Mouse (Mus musculus): ENCODE data around the gene Piwil4.

Piwil4 gene

GRCm38 (mm10) chr9:14740151-14740924, at the start of gene Piwil4:
TSS of gene Piwil4 (minus strand) at chr9:14740733.
- no peak for DNase-seq (ENCODE audit: low spot score)

DNA sequence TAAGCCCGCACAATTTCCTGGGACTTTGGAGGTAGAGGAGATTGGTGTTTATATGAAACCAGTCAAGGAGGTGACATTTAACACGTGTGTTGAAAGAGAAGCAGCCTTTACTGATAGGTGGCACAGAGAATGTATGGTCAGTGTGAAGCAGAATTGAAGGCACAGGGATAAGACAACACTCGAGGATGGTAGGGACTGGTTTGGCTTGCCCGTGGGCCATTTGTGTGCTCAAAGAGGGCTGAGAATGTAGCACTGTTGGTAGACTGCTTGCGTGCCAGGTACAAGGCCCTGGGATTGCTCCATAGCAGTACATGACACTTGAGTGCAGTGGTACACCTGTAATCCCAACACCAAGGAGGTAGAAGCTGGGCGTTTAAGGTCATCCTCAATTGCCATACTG, 46.8 kb upstream of the Piwil4 start:
- no peak for DNase-seq (ENCODE audit: low spot score)

DNA sequence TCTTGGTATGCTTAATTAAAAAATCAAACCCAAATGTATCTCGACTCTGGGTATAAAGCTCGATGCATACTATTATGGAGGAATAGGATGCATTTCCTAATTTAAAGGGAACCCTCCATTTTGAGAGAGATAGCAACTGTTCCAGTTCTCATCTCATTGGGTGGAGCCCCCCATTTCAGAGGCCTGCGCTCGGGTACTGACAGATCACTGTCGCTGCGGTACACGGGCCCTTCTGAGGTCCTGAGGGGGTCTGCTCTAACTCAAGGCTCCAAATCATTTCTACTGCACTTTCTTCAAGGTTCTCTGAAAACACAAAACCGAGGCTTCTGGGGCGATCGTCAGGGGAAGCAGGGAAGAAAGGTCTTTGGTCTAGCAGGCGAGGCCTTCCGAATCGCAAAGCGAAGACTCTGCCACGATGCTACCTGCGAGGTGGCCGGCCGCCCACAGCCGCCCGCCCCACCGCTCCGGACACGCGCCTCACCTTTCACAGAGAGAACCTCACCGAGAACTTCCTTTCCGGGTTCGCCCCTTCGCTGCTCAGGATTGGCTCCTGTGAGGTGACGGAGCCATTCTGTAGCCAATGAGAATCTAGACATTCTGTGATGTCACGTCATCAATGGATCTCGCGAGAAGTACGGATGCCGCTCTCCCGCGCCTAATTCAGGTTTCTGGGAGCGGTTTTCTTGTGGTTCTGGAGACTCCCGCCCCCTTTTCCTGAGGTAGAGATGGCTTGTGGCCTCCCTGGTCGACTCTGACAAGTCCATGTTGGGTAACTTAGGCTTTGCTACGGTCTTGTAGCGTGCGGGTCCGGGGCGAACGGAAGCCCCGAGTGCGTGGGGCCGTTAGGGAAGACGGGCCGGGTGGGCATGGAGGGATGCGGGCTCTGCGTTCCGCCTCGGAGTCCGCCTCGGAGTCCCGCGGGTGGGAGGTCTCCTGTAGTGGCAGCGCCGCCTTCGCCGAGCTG, 43.8 kb upstream of the Piwil4 start, which contains the start of the genes Mre11a and Ankrd49:
Mre11a (plus strand) TSS at position 616 of the 964 bp plus-strand sequence.
Ankrd49 (minus strand) TSS at position 818 of the 964 bp plus-strand sequence.
- DNase-seq (ENCODE audit: low spot score): peak; percentile 96

GRCm38 (mm10) chr9:14778341-14778740, 37.8 kb upstream of the Piwil4 start:
- no peak for DNase-seq (ENCODE audit: low spot score)

- DNase-seq (ENCODE audit: low spot score): no peak
Measured at GRCm38 (mm10) chr9:14773813-14774212, 33.3 kb upstream of the Piwil4 start.

GRCm38 (mm10) chr9:14772074-14772473, 31.5 kb upstream of the Piwil4 start:
- no peak for DNase-seq (ENCODE audit: low spot score)

- no peak for DNase-seq (ENCODE audit: low spot score)
Measured at GRCm38 (mm10) chr9:14770803-14771471, 30.4 kb upstream of the Piwil4 start, which contains the start of gene 1700012B09Rik. TSS of gene 1700012B09Rik (minus strand) at chr9:14771030.

- no peak for DNase-seq (ENCODE audit: low spot score)
Measured at GRCm38 (mm10) chr9:14769811-14770210, 29.3 kb upstream of the Piwil4 start.

DNA sequence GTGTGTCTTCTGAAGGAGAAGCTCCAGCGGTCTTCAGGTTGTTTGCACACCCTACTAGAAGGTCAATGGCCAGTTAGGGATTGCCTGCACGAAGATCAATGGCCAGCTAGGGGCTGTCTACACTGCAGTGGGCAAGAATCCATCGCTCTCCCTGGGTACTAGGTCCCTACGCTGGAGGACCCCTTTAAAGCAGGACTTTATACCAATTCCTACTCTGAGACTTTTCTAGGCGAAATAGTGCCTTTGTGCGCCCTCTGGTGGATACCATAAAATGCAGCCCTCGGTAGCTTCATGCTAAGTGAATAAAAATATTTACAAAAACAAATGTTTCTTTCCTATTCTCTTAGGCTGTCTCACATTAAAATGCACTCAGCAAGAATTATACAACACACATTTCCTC, 24.2 kb upstream of the Piwil4 start:
- no peak for DNase-seq (ENCODE audit: low spot score)

DNA sequence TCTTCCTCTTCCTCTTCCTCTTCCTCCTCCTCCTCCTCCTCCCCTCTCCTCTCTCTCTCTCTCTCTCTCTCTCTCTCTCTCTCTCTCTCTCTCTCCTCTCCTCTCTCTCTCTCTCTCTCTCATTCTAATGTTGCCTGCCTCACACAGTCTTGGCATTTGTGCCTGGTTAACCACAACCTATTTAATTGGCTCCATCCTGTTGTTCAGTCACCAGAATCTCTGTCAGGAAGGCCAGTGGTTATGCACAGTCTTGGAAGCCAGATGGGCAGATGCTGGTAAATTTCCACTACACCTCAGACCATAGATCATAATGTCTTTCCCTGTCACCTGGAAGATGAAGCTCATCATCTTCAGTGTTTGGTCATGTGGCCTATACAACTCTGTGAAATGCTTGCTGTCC, 18.7 kb upstream of the Piwil4 start:
- no peak for DNase-seq (ENCODE audit: low spot score)

GRCm38 (mm10) chr9:14758590-14758989, 18.1 kb upstream of the Piwil4 start:
- no peak for DNase-seq (ENCODE audit: low spot score)

DNA sequence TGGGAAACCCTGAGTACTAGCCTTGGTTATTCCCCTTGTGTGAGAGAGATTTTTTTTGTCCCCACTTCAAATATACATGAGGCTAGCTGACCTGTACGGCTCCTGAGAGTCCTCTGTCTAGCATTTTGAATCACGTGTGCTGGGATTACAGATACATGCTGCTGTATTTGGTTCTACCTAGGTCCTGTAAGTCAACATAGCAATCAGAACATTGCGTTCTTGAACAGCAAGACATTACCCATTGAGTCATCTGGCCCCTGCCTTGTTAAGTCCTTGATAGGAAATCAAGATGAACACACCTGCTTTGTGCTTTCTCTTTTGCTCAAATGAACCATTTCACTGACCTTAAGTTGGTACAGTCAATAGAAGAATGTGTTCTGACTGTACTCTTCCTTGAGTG, 13.9 kb upstream of the Piwil4 start:
- DNase-seq (ENCODE audit: low spot score): no peak

- DNase-seq (ENCODE audit: low spot score): no peak
Measured at GRCm38 (mm10) chr9:14753947-14754346, 13.4 kb upstream of the Piwil4 start.

DNA sequence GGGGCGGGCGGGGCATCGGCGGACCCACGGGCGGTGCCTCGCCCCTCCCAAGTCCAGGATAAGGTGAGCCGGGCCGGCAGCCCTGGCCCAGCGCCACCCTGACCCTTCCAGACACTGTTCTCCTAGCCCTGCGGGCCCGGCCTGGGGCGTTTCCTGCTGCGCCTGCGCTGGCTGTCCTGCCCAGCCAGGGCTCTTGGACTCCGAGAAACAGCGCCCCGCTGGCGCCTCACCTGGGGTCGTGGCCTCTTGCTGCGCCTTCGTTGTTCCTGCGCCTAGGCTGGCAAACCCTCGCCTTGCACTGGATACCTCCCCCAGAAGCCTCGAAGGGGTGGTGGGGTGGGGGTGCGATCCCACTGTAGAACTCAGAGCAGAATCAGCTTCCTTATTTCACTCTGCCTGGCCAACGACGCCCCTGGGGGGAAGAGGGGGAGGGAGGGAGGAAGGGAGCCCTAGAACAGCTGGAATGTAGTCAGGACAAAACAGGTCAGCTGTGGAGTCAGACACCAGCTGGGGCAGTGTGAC, 11.5 kb upstream of the Piwil4 start, which contains the start of gene Fut4:
Fut4 (minus strand) TSS at position 393 of the 522 bp plus-strand sequence.
- peak; percentile 75 for DNase-seq (ENCODE audit: low spot score)

GRCm38 (mm10) chr9:14751503-14752000, 11.0 kb upstream of the Piwil4 start:
- DNase-seq (ENCODE audit: low spot score): peak; percentile 29

DNA sequence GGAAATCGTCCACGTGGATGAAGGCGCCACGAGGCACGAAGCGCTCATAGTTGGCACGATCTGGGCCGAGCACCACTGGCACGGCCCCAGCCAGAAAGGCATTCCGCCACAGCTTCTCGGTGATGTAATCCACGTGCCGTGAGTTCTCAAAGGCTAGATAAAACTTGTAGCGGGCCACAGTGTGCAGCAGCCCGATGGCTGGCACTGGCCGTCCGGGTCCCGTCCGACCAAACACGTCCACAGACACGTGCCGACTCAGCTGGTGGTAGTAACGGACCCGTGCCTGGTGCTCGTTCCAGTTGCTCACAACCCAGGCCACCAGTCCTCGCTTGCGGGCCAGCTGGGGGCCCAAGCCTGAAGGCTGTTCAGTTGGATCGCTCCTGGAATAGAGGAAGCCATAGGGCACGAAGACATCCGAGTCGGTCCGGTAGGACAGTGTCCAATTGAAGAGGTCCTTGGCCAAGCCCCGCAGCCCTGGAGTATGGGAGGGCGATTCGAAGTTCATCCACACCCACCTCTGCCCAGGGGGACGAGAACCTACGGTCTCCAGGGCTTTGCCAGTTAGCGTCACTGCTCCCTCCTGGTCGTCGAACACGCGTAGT, 10.5 kb upstream of the Piwil4 start:
- no peak for DNase-seq (ENCODE audit: low spot score)

DNA sequence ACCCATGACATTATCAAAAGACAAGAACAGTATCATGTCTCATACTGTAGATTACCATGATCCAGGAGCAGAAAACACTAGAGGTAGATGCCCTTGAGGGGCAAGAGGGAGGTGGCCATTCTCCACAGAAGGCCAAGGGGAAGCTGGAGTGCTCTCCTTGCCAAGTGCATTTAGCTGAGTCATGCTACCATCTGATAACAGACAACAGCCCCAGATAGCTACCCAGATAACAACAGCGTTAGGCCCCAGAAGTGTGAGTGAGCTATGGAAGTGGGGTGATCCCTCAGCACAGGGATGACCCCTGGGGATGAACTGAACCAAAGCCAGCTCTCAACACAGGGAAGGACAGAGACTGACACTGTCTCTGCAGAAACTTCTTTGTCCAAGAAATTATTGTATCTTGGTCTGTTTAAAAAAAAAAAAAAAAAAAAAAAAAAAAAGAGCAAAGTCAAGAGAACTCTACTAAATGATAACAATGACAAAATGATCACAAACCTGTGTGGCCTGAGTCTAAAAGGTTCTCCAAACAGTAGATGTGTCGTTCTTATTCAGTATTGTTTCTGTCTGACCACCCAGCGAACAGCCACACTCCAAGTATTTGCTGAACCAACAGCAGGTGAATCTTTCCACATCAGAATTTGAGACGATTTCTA, 909 bp downstream of the Piwil4 start:
- DNase-seq (ENCODE audit: low spot score): no peak

- DNase-seq (ENCODE audit: low spot score): no peak
Measured at GRCm38 (mm10) chr9:14730941-14731541, 9.5 kb downstream of the Piwil4 start.

GRCm38 (mm10) chr9:14728365-14728764, 12.2 kb downstream of the Piwil4 start:
- DNase-seq (ENCODE audit: low spot score): no peak

DNA sequence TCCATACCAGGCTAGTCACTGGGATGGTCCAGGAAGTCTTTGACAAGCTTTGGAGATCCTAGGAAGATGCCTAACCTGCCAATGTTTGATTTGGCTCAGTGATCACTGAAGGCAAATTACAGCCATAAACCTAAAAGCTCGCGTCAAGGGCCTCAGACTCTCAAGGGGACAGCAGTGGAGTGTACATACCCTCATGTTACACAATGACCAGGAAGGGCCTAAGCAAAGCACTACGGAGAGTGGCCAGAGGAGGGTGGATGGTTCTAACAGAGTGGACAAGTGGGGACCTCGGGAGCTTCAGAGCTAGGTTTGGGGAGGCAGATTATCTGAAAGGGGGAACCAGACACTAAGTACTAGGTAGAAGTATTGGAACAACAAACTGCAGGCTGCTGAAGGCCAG, 13.9 kb downstream of the Piwil4 start:
- no peak for DNase-seq (ENCODE audit: low spot score)
